Comparison of ENCODE assay signal across 11 mouse cellular contexts in the genomic region with DNA sequence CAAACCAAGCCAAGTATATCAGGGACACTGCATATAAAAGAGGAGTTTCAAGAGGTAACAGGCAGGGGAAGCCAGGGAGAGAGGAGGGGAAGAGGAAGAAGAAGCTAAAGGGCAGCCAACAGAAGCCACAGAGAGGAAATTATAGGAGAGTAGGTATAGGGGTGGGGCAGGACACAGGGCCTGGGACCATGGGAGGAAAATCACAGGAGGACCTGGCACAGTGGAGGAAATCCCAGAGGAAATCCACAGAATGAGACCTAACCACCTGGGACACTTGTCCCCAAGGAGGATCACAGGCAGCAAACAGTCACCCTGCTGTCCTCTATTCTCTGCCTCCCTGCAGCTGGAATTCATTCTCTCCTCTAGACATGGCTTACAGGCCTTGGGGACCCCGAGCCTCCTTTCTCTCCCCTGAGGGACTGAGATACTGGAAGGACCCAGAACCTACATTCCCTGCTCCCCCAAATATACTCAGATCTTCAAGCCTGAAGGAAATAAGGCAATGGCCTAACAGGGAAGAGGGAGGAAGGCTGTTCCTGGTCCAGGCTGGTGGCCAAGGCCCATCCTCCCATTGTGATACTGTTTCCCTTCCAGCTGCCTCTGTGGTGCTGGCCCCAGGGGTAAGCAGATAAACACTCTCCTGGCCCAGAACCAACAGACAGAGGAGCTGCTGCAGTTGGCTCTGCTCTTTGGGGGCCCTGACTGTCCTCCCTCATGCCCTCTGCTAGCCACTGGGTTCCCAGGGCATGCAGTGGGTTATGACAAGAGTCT. TPM values are rescaled to one million over a fixed set of nuclear protein-coding genes. Genes with fewer than 3 reads are reported as not detected.
DNase-seq lines count a peak whose midpoint lies in the region; ATAC-seq and TF ChIP-seq lines count a peak whose summit lies in the region.
"Had no signal": no experiment of that assay in that cellular context is flagged by ENCODE, and none has a peak within 500 bp of the region (broad histone marks: within the 10 kb centered on the region; RNA-seq: fewer than 3 reads in every experiment).

No protein-coding gene starts in this region.

- H3K4me2 ChIP-seq in stomach, embryonic 16.5 days (ENCODE audit: low read depth, low read length), result no peak overlapping the region
- H3K4me2 ChIP-seq in stomach, postnatal 0 days (replicated peaks; ENCODE audit: low read depth), result no peak overlapping the region
- H3K4me2 ChIP-seq in kidney, postnatal 0 days (ENCODE audit: low read length), result no peak overlapping the region
- H3K4me2 ChIP-seq: hindbrain, embryonic 12.5 days had no signal

- intact Hi-C loops in gastrocnemius, adult 2 months (cut with DNase I), result no loop called here

- no peak overlapping the region for H3K4me3 ChIP-seq in gastrocnemius, adult 2 months
- no peak overlapping the region for H3K4me3 ChIP-seq in stomach, embryonic 16.5 days (replicated peaks; ENCODE audit: low read length)
- H3K4me3 ChIP-seq in stomach, postnatal 0 days (ENCODE audit: low read depth, low read length), result no peak overlapping the region
- H3K4me3 ChIP-seq in kidney, postnatal 0 days (replicated peaks; ENCODE audit: low read depth, low read length), result no peak overlapping the region
- H3K4me3 ChIP-seq: hindbrain, embryonic 12.5 days had no signal

- H3K4me1 ChIP-seq in stomach, embryonic 16.5 days (ENCODE audit: control insufficient read depth, insufficient read depth, low read length), result no peaks in the 10 kb centered on the region
- no peaks in the 10 kb centered on the region for H3K4me1 ChIP-seq in stomach, postnatal 0 days (replicated peaks; ENCODE audit: control insufficient read depth, insufficient read depth)
- no peaks in the 10 kb centered on the region for H3K4me1 ChIP-seq in kidney, postnatal 0 days (replicated peaks; ENCODE audit: insufficient read depth, low read length)

- ATAC-seq in stomach, embryonic 16.5 days (ENCODE audit: insufficient read depth, low FRiP score), result no peak
- no peak; the same call in 1 of the 2 replicates for ATAC-seq in stomach, postnatal 0 days (ENCODE audit: low FRiP score, low TSS enrichment)
- ATAC-seq in kidney, postnatal 0 days (replicated peaks; ENCODE audit: low FRiP score, low read depth), result no peak
- ATAC-seq in erythroid progenitor cell, adult 5-6 weeks (replicated peaks; ENCODE audit: low FRiP score, poor library complexity, severe bottlenecking), result no peak

- WGBS in stomach, embryonic 16.5 days, result 65% methylated on average over 1 of the region's 1 CpGs
- WGBS in stomach, postnatal 0 days, result 89% methylated on average over 1 of the region's 1 CpGs
- 75% methylated on average over 1 of the region's 1 CpGs for WGBS in kidney, postnatal 0 days

- no peaks in the 10 kb centered on the region for H3K36me3 ChIP-seq in stomach, embryonic 16.5 days (ENCODE audit: control insufficient read depth, insufficient read depth, low read length)
- no peaks in the 10 kb centered on the region for H3K36me3 ChIP-seq in stomach, postnatal 0 days (ENCODE audit: control insufficient read depth, insufficient read depth, low read length)
- no peaks in the 10 kb centered on the region for H3K36me3 ChIP-seq in kidney, postnatal 0 days (ENCODE audit: insufficient read depth, low read length)
- H3K36me3 ChIP-seq: hindbrain, embryonic 12.5 days had no signal

- no peaks in the 10 kb centered on the region for H3K27me3 ChIP-seq in stomach, embryonic 16.5 days (ENCODE audit: control insufficient read depth, insufficient read depth, low read length)
- no peaks in the 10 kb centered on the region for H3K27me3 ChIP-seq in stomach, postnatal 0 days (ENCODE audit: control insufficient read depth, insufficient read depth, low read length)
- no peaks in the 10 kb centered on the region for H3K27me3 ChIP-seq in kidney, postnatal 0 days (ENCODE audit: insufficient read depth, low read length)
- H3K27me3 ChIP-seq: CH12.LX had no signal

- peak; percentile 42 for DNase-seq in gastrocnemius, adult 2 months
- no peak for DNase-seq in gastrocnemius, adult 8-10 months (ENCODE audit: low spot score in 2 of 2)
- no peak for DNase-seq in stomach, postnatal 0 days (ENCODE audit: low spot score)
- DNase-seq in kidney, postnatal 0 days (ENCODE audit: low spot score), result peak; percentile 48
- no peak for DNase-seq in thymus, postnatal 4 days
- no peak for DNase-seq in frontal cortex, postnatal 36 days (ENCODE audit: low spot score in 2 of 2)

- H3K9me3 ChIP-seq in stomach, embryonic 16.5 days (replicated peaks; ENCODE audit: control insufficient read depth, low read length), result no peaks in the 10 kb centered on the region
- no peaks in the 10 kb centered on the region for H3K9me3 ChIP-seq in stomach, postnatal 0 days (ENCODE audit: control insufficient read depth, low read length)
- H3K9me3 ChIP-seq in kidney, postnatal 0 days (replicated peaks; ENCODE audit: low read length), result no peaks in the 10 kb centered on the region
- H3K9me3 ChIP-seq: hindbrain, embryonic 12.5 days had no signal

- H3K27ac ChIP-seq in gastrocnemius, adult 2 months, result peak overlapping the region; percentile 59
- peak overlapping the region; percentile 44; the same call in 1 of the 2 replicates for H3K27ac ChIP-seq in stomach, embryonic 16.5 days (ENCODE audit: low read length)
- no peak overlapping the region for H3K27ac ChIP-seq in stomach, postnatal 0 days (replicated peaks)
- H3K27ac ChIP-seq in kidney, postnatal 0 days, result peak overlapping the region; percentile 60; the same call in 1 of the 2 replicates
- H3K27ac ChIP-seq: hindbrain, embryonic 12.5 days had no signal

- no peak for TF ChIP-seq EP300 in stomach, postnatal 0 days (optimal IDR thresholded peaks at IDR 0.05)

- H3K9ac ChIP-seq in stomach, embryonic 16.5 days (ENCODE audit: low read length), result no peak overlapping the region
- no peak overlapping the region for H3K9ac ChIP-seq in stomach, postnatal 0 days (ENCODE audit: low read length)
- H3K9ac ChIP-seq in kidney, postnatal 0 days (ENCODE audit: low read depth, low read length), result no peak overlapping the region
- H3K9ac ChIP-seq: hindbrain, embryonic 12.5 days had no signal

- no peak for TF ChIP-seq CTCF in gastrocnemius, adult 2 months (IDR thresholded peaks at IDR 0.05)
- no peak for TF ChIP-seq CTCF in stomach, postnatal 0 days (IDR thresholded peaks at IDR 0.05; ENCODE audit: low read depth)
- TF ChIP-seq CTCF in kidney, postnatal 0 days (IDR thresholded peaks at IDR 0.05; ENCODE audit: low read depth), result no peak

RNA-seq across cellular contexts. Expression of a gene that starts 47.7 kb away (rescaled TPM):
- total RNA-seq in gastrocnemius, adult 2 months (2021), result 1 to 10 TPM in 1 of 2 experiments, under 1 TPM in 1; 0.48 to 1.0 TPM
- total RNA-seq in gastrocnemius, adult 8-10 months (2022), result under 1 TPM; 0.32 to 0.75 (median 0.51) TPM
- 3.6 TPM in 2 replicates for polyA plus RNA-seq in stomach, embryonic 16.5 days (2015; fragmentation: Nextera tagmentation; extraction: Ambion mirVana)
- polyA plus RNA-seq in stomach, postnatal 0 days (2015; fragmentation: Nextera tagmentation; extraction: Ambion mirVana), result 1.0 and 1.1 TPM in 2 replicates
- polyA plus RNA-seq in kidney, postnatal 0 days (2015; fragmentation: Nextera tagmentation; extraction: Ambion mirVana), result 4.2 and 4.3 TPM in 2 replicates
- total RNA-seq in erythroid progenitor cell, adult 5-6 weeks (2015; ENCODE audit: low replicate concordance), result not detected in 2 replicates
- 0.90 TPM in 1 of 2 replicates, not detected in the other for total RNA-seq in erythroid progenitor cell, adult 5-6 weeks (2017; ENCODE audit: low replicate concordance)
- total RNA-seq: CH12.LX; megakaryocyte progenitor cell, adult 5-6 weeks had no signal

Comparison
In these comparisons a context has a peak if more than half of its experiments do, and no peak if none do; other contexts are left out.
1. DNase-seq: peak in gastrocnemius, adult 2 months (single experiment) and kidney, postnatal 0 days (single experiment); none in gastrocnemius, adult 8-10 months (0 of 2), stomach, postnatal 0 days (single experiment), thymus, postnatal 4 days (single experiment) and frontal cortex, postnatal 36 days (0 of 2).